Mouse (Mus musculus) macrophage (primary cell): ENCODE data around the gene Ttbk2. TPM values are rescaled to one million over a fixed set of nuclear protein-coding genes. Genes with fewer than 3 reads are reported as not detected.

Experiments
- H3K27ac ChIP-seq: fragments of 350-480 bp; formaldehyde crosslinking; 2 replicates; pipeline ENCODE4 v1.9.0; 2021
- H3K36me3 ChIP-seq: fragments of 350-480 bp; formaldehyde crosslinking; 2 replicates; pipeline ENCODE4 v1.9.0; 2021; ENCODE audit errors: inconsistent target
- H3K4me3 ChIP-seq: fragments of 350-480 bp; formaldehyde crosslinking; 2 replicates; pipeline ENCODE4 v1.9.0; 2021; ENCODE audit errors: inconsistent target
- H3K79me2 ChIP-seq: fragments of 350-480 bp; formaldehyde crosslinking; 2 replicates; pipeline ENCODE4 v1.9.0; 2021; ENCODE audit errors: inconsistent target
- WGBS: methylation state at CpG from one replicate; pipeline ENCODE4 v1.1.7; 2026; ENCODE audit warnings: inconsistent platforms; ENCODE audit not compliant: missing documents; 5-methylcytosine and 5-hydroxymethylcytosine counted together
- polyA plus RNA-seq: library from polyadenylated mRNA; stranded (reverse); fragments of 250-400 nt; gene quantifications from 3 replicates; pipeline ENCODE4 v1.2.4, GENCODE M21; 2018; ENCODE audit warnings: inconsistent platforms

The Ttbk2 gene
- polyA plus RNA-seq, 1 experiment from 2014 or later: 3.0 TPM

DNA sequence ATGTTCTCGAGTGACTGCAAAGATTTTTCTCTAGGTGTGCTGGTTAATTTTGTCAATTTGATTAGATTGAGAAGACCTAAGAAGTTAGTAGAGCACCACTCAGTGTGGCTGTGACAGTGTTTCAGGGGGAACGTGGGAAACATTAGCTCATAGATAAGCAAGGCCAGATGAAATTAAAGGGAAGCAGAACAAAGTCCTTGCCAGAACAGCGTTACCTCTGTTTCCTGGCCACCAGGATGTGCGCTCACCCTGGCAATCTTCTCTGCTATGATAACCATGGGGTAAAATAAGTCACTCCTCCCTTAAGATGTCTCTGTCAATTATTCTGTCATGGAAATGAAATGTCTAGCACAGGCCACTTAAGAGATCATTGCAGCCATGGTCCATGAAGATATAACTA is 6.4 kb downstream of the Ttbk2 start:
- Histone ChIP-seq H3K79me2 (peaks cover 4% of the 10 kb centered on the region; the same call in 1 of the 2 replicates), H3K4me3 (no peak overlapping the region), H3K27ac (no peak overlapping the region), H3K36me3 (no peaks in the 10 kb centered on the region)
- 54% methylated on average over 4 of the region's 4 CpGs for WGBS

DNA sequence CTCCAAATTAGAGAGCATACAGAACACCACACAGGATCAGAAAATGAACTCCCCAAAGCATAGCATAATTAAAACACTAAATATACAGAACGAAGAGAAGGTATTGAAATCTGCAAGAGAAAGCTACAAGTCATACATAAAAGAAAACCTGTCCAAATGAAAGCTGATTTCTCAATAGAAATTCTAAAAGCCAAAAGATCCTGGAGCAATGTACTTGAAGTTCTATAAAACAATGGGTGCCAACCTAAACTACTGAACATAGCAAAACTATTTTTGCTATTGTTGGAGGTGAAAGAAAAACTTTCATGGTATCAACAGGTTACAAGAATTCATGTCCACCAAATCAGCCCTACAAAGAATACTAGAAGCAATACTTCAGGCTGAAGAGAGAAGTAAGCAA is 9.2 kb downstream of the Ttbk2 start:
- Histone ChIP-seq H3K27ac (no peak overlapping the region), H3K4me3 (no peak overlapping the region), H3K36me3 (no peaks in the 10 kb centered on the region), H3K79me2 (no peaks in the 10 kb centered on the region; the same call in 1 of the 2 replicates)
- WGBS: 91% methylated on average over 1 of the region's 1 CpGs

DNA sequence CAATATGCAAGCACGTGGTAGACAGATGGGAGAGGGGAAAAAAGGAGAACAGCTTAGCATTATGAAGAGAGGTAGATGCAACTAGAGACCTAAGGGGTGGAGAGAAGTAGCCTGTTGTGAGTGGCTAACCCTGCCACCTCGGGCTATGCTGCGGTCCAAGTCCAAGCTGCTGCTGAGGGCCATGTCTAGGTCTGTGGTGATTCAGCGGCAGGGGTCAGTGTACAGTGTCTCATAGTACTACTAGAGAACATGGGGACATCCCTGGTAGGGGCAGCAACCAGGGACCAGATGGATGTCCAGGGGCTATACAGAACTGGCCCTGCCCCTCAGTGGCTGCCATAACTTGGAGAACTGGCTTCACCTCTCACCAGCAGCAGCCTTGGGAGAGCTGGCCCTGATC is 15.2 kb downstream of the Ttbk2 start:
- H3K36me3 ChIP-seq: no peaks in the 10 kb centered on the region
- H3K4me3 ChIP-seq: no peak overlapping the region
- no peak overlapping the region for H3K27ac ChIP-seq
- no peaks in the 10 kb centered on the region; the same call in 1 of the 2 replicates for H3K79me2 ChIP-seq
- WGBS: 69% methylated on average over 4 of the region's 4 CpGs

DNA sequence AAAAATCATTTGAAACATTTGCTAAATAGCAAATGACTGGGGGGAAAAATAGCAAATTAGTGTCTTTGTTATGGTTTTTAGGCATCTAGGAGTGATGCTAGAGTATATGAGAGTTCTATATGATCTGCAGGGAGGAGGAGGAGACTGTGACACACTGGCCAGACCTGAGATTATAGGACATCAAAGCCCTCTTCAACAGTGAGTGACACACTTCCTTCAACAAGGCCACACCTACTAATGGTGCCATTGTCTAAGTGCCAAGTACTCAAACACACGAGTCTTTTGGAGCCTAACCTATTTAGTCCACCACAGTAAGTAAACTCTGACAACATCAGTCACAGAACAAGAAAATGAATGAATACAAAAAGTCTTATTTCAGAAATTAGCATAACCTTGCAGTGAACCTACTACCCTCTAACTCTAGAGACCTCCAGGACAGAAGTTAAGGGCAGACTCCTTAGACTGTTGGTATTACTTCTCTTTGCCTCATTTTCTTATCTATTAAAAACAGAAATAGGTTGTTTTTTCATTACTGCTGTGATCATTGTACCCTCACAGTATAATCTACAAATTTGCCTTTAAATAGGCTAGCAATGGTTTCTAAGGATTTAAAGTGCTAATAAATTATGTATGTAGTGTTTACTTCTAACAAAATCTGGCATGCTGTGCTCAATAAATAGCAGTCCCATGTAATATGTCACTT is 23.3 kb downstream of the Ttbk2 start:
- no peaks in the 10 kb centered on the region for H3K36me3 ChIP-seq
- H3K4me3 ChIP-seq: no peak overlapping the region
- H3K79me2 ChIP-seq: no peaks in the 10 kb centered on the region
- WGBS: 78% methylated on average over 1 of the region's 1 CpGs
- no peak overlapping the region for H3K27ac ChIP-seq

DNA sequence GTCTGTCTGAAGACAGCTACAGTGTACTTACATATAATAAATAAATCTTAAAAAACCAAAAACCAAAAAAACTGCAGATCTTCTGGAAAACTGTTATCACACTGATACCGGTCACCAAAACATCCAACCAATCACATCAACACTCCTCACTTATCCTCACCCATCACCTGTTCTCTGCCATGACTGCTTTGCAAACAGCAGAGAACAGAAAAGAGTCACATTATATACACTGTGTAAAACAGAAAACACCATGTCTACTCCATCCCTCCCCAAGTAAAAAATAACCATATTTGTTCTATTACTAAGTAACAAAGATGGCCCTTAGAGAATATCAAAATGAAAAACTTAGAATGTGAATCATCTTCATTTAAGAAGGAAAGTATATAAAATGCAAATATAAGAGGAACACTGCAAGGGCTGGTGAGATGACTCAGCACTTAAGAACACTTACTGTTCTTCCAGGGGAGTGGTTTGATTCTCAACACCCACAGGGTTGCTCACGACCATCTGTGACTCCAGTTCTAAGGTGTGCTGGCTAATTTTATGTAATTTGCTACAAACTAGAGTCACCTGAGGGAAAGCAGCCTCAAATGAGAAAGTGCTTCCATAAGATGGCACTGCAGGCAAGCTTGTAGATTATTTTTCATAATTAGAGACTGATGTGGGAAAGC is 80.0 kb downstream of the Ttbk2 start:
- 78% methylated on average over 2 of the region's 2 CpGs for WGBS
- Histone ChIP-seq H3K36me3 (no peaks in the 10 kb centered on the region), H3K27ac (no peak overlapping the region), H3K79me2 (no peaks in the 10 kb centered on the region), H3K4me3 (no peak overlapping the region)

DNA sequence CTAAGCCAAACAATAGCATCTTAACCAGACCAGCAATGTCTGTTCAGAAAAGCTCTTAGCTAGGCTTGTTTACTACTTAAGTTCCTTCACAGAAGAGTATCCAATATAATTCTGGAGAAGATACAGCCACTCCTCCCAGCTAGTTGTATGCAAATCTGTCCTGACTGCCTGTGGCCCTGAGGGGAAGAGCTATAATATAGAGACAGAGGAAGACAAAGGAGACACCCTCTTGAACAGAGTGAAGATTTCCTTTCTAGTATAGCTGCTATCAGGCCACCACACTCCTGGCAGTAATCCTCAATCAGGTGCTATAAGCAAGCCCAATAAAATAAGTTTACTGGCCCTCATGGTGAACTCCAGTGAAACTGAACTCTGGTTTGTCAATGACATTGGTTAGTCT is 88.5 kb downstream of the Ttbk2 start:
- Histone ChIP-seq H3K36me3 (no peaks in the 10 kb centered on the region), H3K27ac (no peak overlapping the region), H3K79me2 (no peaks in the 10 kb centered on the region), H3K4me3 (no peak overlapping the region)

DNA sequence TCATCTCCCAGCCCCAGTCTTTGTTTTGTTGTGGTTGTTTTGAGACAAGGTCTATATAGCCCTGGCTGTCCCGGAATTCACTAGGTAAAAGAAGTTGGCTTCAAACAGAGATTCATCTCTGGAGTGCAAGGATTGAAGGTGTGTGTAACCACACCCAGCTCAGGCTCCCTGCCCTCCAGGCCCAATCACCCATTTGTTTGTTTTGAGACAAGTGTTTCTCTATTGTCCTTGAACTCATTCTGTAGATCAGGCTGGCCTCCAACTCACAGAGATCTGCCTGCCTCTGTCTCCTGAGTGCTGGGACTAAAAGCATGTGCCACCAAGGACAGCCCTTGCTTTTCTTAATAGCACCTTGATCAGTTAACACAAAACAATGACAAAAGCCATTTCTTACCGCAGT is 102.4 kb downstream of the Ttbk2 start:
- no peak overlapping the region for H3K4me3 ChIP-seq
- no peaks in the 10 kb centered on the region for H3K79me2 ChIP-seq
- H3K36me3 ChIP-seq: no peaks in the 10 kb centered on the region
- WGBS: 100% methylated on average over 2 of the region's 2 CpGs
- H3K27ac ChIP-seq: no peak overlapping the region

DNA sequence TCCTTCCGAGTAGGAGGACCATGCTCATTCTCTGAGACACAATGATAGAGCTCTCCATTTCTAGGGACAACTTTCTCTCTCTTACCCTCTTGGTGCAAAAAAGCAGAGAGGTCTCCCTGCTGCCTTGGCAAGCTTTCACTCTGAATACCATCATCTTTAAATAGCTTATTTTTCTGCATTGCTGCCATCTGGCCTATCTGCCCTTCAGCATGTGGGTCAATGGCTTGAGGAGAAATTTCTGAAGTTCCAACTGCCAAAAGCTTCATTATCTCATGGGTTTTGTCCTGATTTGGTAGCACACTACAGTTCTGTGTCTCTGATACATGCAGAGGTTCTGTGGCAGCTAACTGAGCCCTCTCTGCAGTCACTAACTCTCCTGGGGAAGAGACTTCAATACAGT is 104.9 kb downstream of the Ttbk2 start:
- WGBS: 86% methylated on average over 1 of the region's 1 CpGs
- Histone ChIP-seq H3K27ac (no peak overlapping the region), H3K36me3 (no peaks in the 10 kb centered on the region), H3K4me3 (no peak overlapping the region), H3K79me2 (no peaks in the 10 kb centered on the region)

DNA sequence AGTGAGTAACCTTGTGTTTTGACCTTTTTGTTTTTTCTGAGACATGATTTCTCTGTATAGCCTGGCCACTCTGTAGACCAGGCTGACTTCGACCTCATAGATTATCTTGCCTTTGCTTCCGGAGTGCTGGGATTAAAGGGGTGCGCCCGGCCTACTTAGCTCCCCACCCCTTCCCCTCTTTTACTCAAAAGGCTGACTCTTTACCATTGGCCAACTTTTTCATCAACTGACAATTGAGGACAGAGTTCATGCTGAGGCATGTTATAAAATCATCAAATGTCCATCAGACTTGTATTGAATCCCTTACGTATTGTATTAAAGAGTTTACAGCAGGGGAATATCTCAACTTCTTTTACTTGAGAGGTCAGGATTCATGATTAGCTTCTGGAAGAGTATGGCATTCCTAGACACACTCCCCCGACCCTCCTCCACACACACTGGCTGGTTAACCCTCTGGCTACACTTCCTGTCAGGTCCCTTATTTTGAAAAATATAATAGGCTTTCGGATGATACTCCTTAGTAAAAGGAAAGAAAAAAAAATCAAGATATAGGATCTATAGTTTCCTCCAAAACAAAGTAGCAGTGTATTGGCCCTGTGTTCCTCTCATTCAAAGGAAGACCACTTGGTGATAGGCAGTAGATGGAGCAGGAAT is 118.4 kb downstream of the Ttbk2 start:
- Histone ChIP-seq H3K4me3 (peak overlapping the region; percentile 48), H3K36me3 (peaks cover 18% of the 10 kb centered on the region; the same call in 1 of the 2 replicates), H3K27ac (peak overlapping the region; percentile 56), H3K79me2 (peaks cover 5% of the 10 kb centered on the region; the same call in 1 of the 2 replicates)
- WGBS: 42% methylated on average over 7 of the region's 7 CpGs

DNA sequence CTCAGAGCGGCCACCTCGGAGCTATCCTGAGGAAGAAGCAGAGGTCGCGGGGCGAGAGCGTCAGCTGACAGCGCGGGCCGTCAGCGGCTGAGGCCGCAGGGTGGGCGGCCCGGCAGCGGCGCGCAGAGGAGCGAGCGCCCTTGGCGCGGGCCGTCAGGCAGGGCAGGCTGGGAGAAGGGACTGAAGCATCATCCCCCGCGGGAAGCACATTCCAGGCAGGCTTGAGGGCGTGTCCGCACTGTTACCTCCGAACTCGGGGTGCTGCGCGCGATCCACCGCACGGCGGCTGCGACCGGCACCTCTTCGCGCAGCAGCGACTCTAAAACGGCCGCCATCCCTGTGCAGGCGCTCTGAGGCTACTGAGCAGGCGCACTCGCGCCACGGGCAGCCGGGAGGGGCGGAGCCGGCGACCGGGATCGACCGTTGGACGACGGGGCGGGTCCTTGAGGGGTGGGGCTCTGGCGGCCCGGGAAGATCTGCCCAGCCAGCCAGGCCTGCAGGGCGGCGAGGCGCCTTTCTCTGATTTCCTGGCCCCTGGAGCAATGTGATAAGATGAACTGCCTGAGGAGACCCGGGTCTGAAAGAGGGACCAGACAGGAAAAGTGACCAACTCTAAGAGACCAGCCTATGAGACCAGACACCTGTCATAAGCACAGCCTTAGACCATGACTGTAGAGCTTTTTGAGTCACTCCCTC is 119.1 kb downstream of the Ttbk2 start:
- H3K79me2 ChIP-seq: peaks cover 5% of the 10 kb centered on the region; the same call in 1 of the 2 replicates
- H3K4me3 ChIP-seq: peak overlapping the region; percentile 48
- under 1% methylated on average over 58 of the region's 61 CpGs for WGBS
- H3K27ac ChIP-seq: peak overlapping the region; percentile 56
- H3K36me3 ChIP-seq: peaks cover 25% of the 10 kb centered on the region; the same call in 1 of the 2 replicates

DNA sequence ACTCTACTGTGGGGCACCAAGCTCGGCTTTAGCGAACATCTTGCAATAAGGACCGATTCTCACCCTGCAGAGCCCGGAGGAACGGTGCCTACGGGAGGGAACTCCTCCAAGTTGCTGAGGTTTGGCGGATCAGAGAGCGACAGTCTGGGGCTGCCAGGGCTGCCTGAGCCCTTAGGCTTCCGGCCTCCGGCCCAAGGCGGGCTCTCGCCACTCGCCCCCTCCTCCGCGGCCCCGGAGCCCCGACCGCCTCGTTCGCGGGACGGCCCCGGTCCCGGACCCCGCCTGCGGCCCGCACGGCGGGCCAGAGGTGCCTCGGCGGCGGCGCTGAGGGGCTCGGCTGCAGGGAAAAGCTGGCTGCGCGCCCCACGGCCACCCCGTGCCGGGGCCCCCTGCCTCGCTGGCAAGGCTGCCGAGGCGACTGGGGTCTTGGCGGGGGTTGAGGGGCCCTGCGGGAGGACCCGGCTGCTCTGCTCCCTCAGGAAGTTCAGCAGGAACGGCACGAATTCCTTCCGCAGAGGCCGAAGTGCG is 119.7 kb downstream of the Ttbk2 start:
- no peak overlapping the region for H3K27ac ChIP-seq
- WGBS: under 1% methylated on average over 30 of the region's 50 CpGs

DNA sequence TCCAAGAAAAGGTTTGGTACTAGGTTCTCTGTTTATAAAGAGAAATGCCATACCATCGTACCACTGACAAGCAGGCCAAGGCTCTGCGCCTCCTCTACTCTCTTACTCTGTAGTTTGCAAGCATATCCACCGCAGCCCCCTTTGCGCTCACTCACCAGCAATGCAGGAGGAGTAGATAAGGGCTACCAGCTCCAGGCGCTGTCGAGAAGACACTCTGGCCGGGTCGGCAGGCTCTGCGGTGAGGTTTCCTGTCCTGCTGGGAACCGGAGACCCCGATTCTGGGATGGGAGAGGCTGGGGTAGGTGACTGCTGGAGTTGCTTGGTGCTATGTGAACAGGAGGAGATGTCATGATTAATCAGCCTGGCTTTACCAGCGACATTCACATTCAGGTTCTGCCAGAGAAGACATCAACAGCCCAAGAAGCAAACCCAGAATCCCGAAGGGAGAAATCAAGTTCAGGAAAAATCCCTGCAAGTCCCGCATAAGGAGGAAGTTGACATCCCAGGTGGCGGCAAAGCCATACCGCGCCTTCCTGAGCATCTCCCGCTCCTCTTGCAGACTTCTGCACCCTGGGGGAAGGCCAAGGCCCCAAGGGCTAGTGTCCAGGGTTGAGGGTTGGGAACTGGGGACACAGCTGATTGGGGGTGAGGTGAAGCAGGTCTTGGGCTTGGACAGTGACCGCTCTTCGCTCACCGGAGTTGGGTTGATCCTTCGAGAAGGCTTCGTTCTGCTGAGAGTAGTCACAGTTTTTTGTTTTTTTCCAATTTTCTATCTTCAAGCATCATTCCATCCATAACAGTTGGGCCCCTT is 120.4 kb downstream of the Ttbk2 start:
- H3K79me2 ChIP-seq: peaks cover 5% of the 10 kb centered on the region; the same call in 1 of the 2 replicates
- peaks cover 37% of the 10 kb centered on the region; the same call in 1 of the 2 replicates for H3K36me3 ChIP-seq
- peak overlapping the region; percentile 41 for H3K4me3 ChIP-seq
- no peak overlapping the region for H3K27ac ChIP-seq
- 39% methylated on average over 23 of the region's 23 CpGs for WGBS

More for the DNA sequence above, 119.7 kb downstream of the Ttbk2 start:
- Histone ChIP-seq H3K36me3 (peaks cover 31% of the 10 kb centered on the region; the same call in 1 of the 2 replicates), H3K79me2 (peaks cover 5% of the 10 kb centered on the region; the same call in 1 of the 2 replicates), H3K4me3 (peak overlapping the region; percentile 41)

DNA sequence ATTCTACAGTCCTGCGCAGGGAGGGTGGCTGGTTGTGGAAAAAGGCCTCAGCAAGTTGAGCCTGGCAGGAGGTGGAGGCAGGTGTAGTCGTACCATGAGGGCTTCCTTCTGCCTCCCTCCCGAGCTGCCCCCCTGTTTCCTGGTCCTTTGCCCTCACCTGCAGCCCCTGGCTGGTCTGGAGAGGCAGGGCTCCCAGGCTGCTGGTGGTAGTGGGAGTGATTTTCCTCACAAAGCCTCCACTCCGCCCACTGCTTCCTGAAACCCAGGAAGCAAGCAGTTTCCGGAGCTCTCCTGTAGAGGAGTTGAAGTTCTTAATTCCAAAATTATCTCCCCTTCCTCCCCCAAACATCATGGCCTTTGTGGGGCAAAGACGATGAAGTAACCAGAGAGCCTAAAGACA is 126.2 kb downstream of the Ttbk2 start:
- no peak overlapping the region for H3K27ac ChIP-seq
- WGBS: 45% methylated on average over 6 of the region's 6 CpGs
- no peak overlapping the region for H3K4me3 ChIP-seq
- H3K36me3 ChIP-seq: peaks cover 79% of the 10 kb centered on the region; the same call in 1 of the 2 replicates
- no peaks in the 10 kb centered on the region for H3K79me2 ChIP-seq
